Mouse (Mus musculus): ENCODE measurements around the gene B3gnt2.

DNA sequence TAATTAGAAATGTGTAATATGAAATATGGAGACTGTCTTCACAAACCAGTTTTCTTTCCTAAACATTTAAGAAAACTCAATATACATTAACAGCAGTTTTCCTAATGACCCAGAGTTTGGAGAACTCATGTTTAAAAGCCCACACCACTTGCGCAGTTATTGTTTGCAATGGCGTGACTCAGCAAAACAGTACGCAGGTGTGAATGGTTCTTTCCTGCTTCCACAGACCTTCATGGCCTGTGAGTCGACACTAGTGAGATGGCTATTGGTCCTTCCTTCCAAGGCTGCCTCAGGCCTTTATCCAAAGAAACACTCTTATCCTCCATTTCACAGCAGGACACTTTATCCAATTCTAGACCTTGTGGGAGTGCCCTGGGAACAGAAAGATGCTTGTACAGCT, 36.9 kb upstream of the B3gnt2 start:
- TF ChIP-seq REST (IDR thresholded peaks at IDR 0.05; ENCODE audit: insufficient read depth, insufficient read length) (no peak), POLR2A (IDR thresholded peaks at IDR 0.05; ENCODE audit: insufficient read length, low read depth) (no peak), USF1 (IDR thresholded peaks at IDR 0.05; ENCODE audit: low read depth) (no peak)

Data from myocyte (in vitro differentiated cells).